Mouse (Mus musculus): ENCODE data around the gene Olfr733. TPM values are rescaled to one million over a fixed set of nuclear protein-coding genes. Genes with fewer than 3 reads are reported as not detected.

The Olfr733 gene
- not detected in 2 replicates for polyA plus RNA-seq (2012; rRNA removed)
- not detected in 2 replicates for polyA plus RNA-seq (2014; fragmentation: Nextera tagmentation; extraction: Ambion mirVana)

GRCm38 (mm10) chr14:50301422-50301821, at the start of gene Olfr733:
TSS of gene Olfr733 (minus strand) at chr14:50301522.
- H3K27me3 ChIP-seq (ENCODE audit: control insufficient read depth, insufficient read depth, low read length) = no peaks in the 10 kb centered on the region
- no peaks in the 10 kb centered on the region for H3K4me1 ChIP-seq (replicated peaks; ENCODE audit: control insufficient read depth in 2 of 2, insufficient read depth in 2 of 2, low read length in 1 of 2)
- TF ChIP-seq EP300 (IDR thresholded peaks at IDR 0.05; ENCODE audit: low read depth) (no peak), CTCF (IDR thresholded peaks at IDR 0.05; ENCODE audit: low read depth) (no peak)
- ATAC-seq (ENCODE audit: insufficient read depth) (no peak), DNase-seq (ENCODE audit: low read depth in 3 of 3, low spot score in 3 of 3) (no peak)
- no peaks in the 10 kb centered on the region for H3K36me3 ChIP-seq (replicated peaks; ENCODE audit: control insufficient read depth, insufficient read depth, low read depth)
- no peak within 1 kb of the TSS for H3K27ac ChIP-seq
- H3K4me2 ChIP-seq (ENCODE audit: low read depth) = no peak within 1 kb of the TSS
- no peak within 1 kb of the TSS for H3K4me3 ChIP-seq (ENCODE audit: insufficient read depth in 1 of 2, low read depth in 2 of 2, low read length in 2 of 2)
- no peak within 1 kb of the TSS for H3K9ac ChIP-seq (replicated peaks)
- H3K9me3 ChIP-seq (ENCODE audit: control insufficient read depth, low read length) = no peaks in the 10 kb centered on the region

GRCm38 (mm10) chr14:50348796-50349195, 47.5 kb upstream of the Olfr733 start, which contains the start of gene Olfr735:
TSS of gene Olfr735 (minus strand) at chr14:50348872.
- DNase-seq (ENCODE audit: low read depth in 3 of 3, low spot score in 3 of 3) (no peak), ATAC-seq (ENCODE audit: insufficient read depth) (no peak)
- Histone ChIP-seq H3K4me1 (replicated peaks; ENCODE audit: control insufficient read depth in 2 of 2, insufficient read depth in 2 of 2, low read length in 1 of 2) (no peaks in the 10 kb centered on the region), H3K27me3 (ENCODE audit: control insufficient read depth, insufficient read depth, low read length) (no peaks in the 10 kb centered on the region), H3K36me3 (replicated peaks; ENCODE audit: control insufficient read depth, insufficient read depth, low read depth) (no peaks in the 10 kb centered on the region), H3K9me3 (ENCODE audit: control insufficient read depth, low read length) (no peaks in the 10 kb centered on the region), H3K4me2 (ENCODE audit: low read depth) (no peak within 1 kb of the TSS), H3K27ac (no peak within 1 kb of the TSS), H3K4me3 (ENCODE audit: insufficient read depth in 1 of 2, low read depth in 2 of 2, low read length in 2 of 2) (no peak within 1 kb of the TSS), H3K9ac (replicated peaks) (no peak within 1 kb of the TSS)
- WGBS (ENCODE audit: insufficient replicate concordance) = 56% methylated on average over 2 of the region's 2 CpGs
- TF ChIP-seq EP300 (IDR thresholded peaks at IDR 0.05; ENCODE audit: low read depth) (no peak), CTCF (IDR thresholded peaks at IDR 0.05; ENCODE audit: low read depth) (no peak)

GRCm38 (mm10) chr14:50326661-50327060, 25.3 kb upstream of the Olfr733 start, which contains the start of gene Olfr734:
TSS of gene Olfr734 (minus strand) at chr14:50326761.
- no peaks in the 10 kb centered on the region for H3K9me3 ChIP-seq (ENCODE audit: control insufficient read depth, low read length)
- no peak for ATAC-seq (ENCODE audit: insufficient read depth)
- no peak for DNase-seq (ENCODE audit: low read depth in 3 of 3, low spot score in 3 of 3)
- no peaks in the 10 kb centered on the region for H3K4me1 ChIP-seq (replicated peaks; ENCODE audit: control insufficient read depth in 2 of 2, insufficient read depth in 2 of 2, low read length in 1 of 2)
- no peaks in the 10 kb centered on the region for H3K36me3 ChIP-seq (replicated peaks; ENCODE audit: control insufficient read depth, insufficient read depth, low read depth)
- no peaks in the 10 kb centered on the region for H3K27me3 ChIP-seq (ENCODE audit: control insufficient read depth, insufficient read depth, low read length)
- WGBS (ENCODE audit: insufficient replicate concordance) = 19% methylated on average over 1 of the region's 1 CpGs
- TF ChIP-seq CTCF (IDR thresholded peaks at IDR 0.05; ENCODE audit: low read depth) = no peak
- TF ChIP-seq EP300 (IDR thresholded peaks at IDR 0.05; ENCODE audit: low read depth) = no peak
- H3K27ac ChIP-seq = no peak within 1 kb of the TSS
- no peak within 1 kb of the TSS for H3K4me3 ChIP-seq (ENCODE audit: insufficient read depth in 1 of 2, low read depth in 2 of 2, low read length in 2 of 2)
- no peak within 1 kb of the TSS for H3K4me2 ChIP-seq (ENCODE audit: low read depth)
- H3K9ac ChIP-seq (replicated peaks) = no peak within 1 kb of the TSS

DNA sequence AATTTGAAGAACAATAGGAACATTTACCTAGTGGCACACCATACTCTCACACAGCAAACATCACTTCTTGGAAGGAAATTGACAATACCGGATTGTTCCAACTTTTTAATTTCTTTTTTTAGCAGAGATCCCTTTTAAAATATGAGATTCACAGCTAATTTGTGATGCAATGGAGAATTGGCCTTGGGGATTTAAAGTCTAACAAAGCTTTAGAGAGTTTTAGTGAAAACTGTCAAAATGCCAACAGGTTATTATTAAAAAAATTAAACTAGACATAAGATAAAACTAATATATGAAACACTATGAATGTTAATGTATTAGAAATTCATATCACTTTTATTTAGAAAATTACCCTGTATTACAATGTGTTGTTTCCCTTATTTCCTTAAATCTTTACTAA, 17.2 kb downstream of the Olfr733 start, which contains the start of gene Olfr732:
Gene Olfr732 (minus strand): TSS at position 101 of the 400 bp plus-strand sequence.
- Histone ChIP-seq H3K4me1 (replicated peaks; ENCODE audit: control insufficient read depth in 2 of 2, insufficient read depth in 2 of 2, low read length in 1 of 2) (no peaks in the 10 kb centered on the region), H3K4me3 (ENCODE audit: insufficient read depth in 1 of 2, low read depth in 2 of 2, low read length in 2 of 2) (no peak within 1 kb of the TSS), H3K36me3 (replicated peaks; ENCODE audit: control insufficient read depth, insufficient read depth, low read depth) (no peaks in the 10 kb centered on the region), H3K27me3 (ENCODE audit: control insufficient read depth, insufficient read depth, low read length) (no peaks in the 10 kb centered on the region), H3K4me2 (ENCODE audit: low read depth) (no peak within 1 kb of the TSS), H3K9ac (replicated peaks) (no peak within 1 kb of the TSS), H3K9me3 (ENCODE audit: control insufficient read depth, low read length) (no peaks in the 10 kb centered on the region), H3K27ac (no peak within 1 kb of the TSS)
- ATAC-seq (ENCODE audit: insufficient read depth) = no peak
- DNase-seq (ENCODE audit: low read depth in 3 of 3, low spot score in 3 of 3) = no peak
- TF ChIP-seq CTCF (IDR thresholded peaks at IDR 0.05; ENCODE audit: low read depth) (no peak), EP300 (IDR thresholded peaks at IDR 0.05; ENCODE audit: low read depth) (no peak)
- WGBS (ENCODE audit: insufficient replicate concordance) = 78% methylated on average over 1 of the region's 1 CpGs

Other genes starting within 250 kb of the Olfr733 start
- gene Olfr726, start 210.6 kb downstream of the Olfr733 start, polyA plus RNA-seq (2012; rRNA removed) = not detected in 2 replicates
- gene Olfr726, start 210.6 kb downstream of the Olfr733 start, polyA plus RNA-seq (2014; fragmentation: Nextera tagmentation; extraction: Ambion mirVana) = not detected in 2 replicates
- not detected in 2 replicates for gene Olfr727, start 178.3 kb downstream of the Olfr733 start, polyA plus RNA-seq (2012; rRNA removed)
- not detected in 2 replicates for gene Olfr727, start 178.3 kb downstream of the Olfr733 start, polyA plus RNA-seq (2014; fragmentation: Nextera tagmentation; extraction: Ambion mirVana)
- gene Olfr728, start 158.8 kb downstream of the Olfr733 start, polyA plus RNA-seq (2012; rRNA removed) = not detected in 2 replicates
- not detected in 2 replicates for gene Olfr728, start 158.8 kb downstream of the Olfr733 start, polyA plus RNA-seq (2014; fragmentation: Nextera tagmentation; extraction: Ambion mirVana)
- not detected in 2 replicates for gene Olfr729, start 148.6 kb downstream of the Olfr733 start, polyA plus RNA-seq (2012; rRNA removed)
- gene Olfr729, start 148.6 kb downstream of the Olfr733 start, polyA plus RNA-seq (2014; fragmentation: Nextera tagmentation; extraction: Ambion mirVana) = not detected in 2 replicates
- gene Olfr730, start 113.3 kb downstream of the Olfr733 start, polyA plus RNA-seq (2012; rRNA removed) = not detected in 2 replicates
- gene Olfr730, start 113.3 kb downstream of the Olfr733 start, polyA plus RNA-seq (2014; fragmentation: Nextera tagmentation; extraction: Ambion mirVana) = not detected in 2 replicates
- not detected in 2 replicates for gene Olfr731, start 59.7 kb downstream of the Olfr733 start, polyA plus RNA-seq (2012; rRNA removed)
- not detected in 2 replicates for gene Olfr731, start 59.7 kb downstream of the Olfr733 start, polyA plus RNA-seq (2014; fragmentation: Nextera tagmentation; extraction: Ambion mirVana)
- not detected in 2 replicates for gene Olfr732, start 17.3 kb downstream of the Olfr733 start, polyA plus RNA-seq (2012; rRNA removed)
- gene Olfr732, start 17.3 kb downstream of the Olfr733 start, polyA plus RNA-seq (2014; fragmentation: Nextera tagmentation; extraction: Ambion mirVana) = not detected in 2 replicates
- gene Olfr734, start 25.2 kb upstream of the Olfr733 start, polyA plus RNA-seq (2012; rRNA removed) = not detected in 2 replicates
- not detected in 2 replicates for gene Olfr734, start 25.2 kb upstream of the Olfr733 start, polyA plus RNA-seq (2014; fragmentation: Nextera tagmentation; extraction: Ambion mirVana)
- gene Olfr735, start 47.4 kb upstream of the Olfr733 start, polyA plus RNA-seq (2012; rRNA removed) = not detected in 2 replicates
- gene Olfr735, start 47.4 kb upstream of the Olfr733 start, polyA plus RNA-seq (2014; fragmentation: Nextera tagmentation; extraction: Ambion mirVana) = not detected in 2 replicates
- 0.04 TPM in 2 replicates for gene Tlr11, start 56.4 kb upstream of the Olfr733 start, polyA plus RNA-seq (2012; rRNA removed)
- 0.05 TPM in 1 of 2 replicates, not detected in the other for gene Tlr11, start 56.4 kb upstream of the Olfr733 start, polyA plus RNA-seq (2014; fragmentation: Nextera tagmentation; extraction: Ambion mirVana)
- not detected in 2 replicates for gene Olfr736, start 79.6 kb upstream of the Olfr733 start, polyA plus RNA-seq (2012; rRNA removed)
- gene Olfr736, start 79.6 kb upstream of the Olfr733 start, polyA plus RNA-seq (2014; fragmentation: Nextera tagmentation; extraction: Ambion mirVana) = not detected in 2 replicates
- gene Olfr738, start 106.0 kb upstream of the Olfr733 start, polyA plus RNA-seq (2012; rRNA removed) = not detected in 2 replicates
- not detected in 2 replicates for gene Olfr738, start 106.0 kb upstream of the Olfr733 start, polyA plus RNA-seq (2014; fragmentation: Nextera tagmentation; extraction: Ambion mirVana)
- not detected in 2 replicates for gene Olfr739, start 117.1 kb upstream of the Olfr733 start, polyA plus RNA-seq (2012; rRNA removed)
- not detected in 2 replicates for gene Olfr739, start 117.1 kb upstream of the Olfr733 start, polyA plus RNA-seq (2014; fragmentation: Nextera tagmentation; extraction: Ambion mirVana)
- not detected in 2 replicates for gene Olfr740, start 144.0 kb upstream of the Olfr733 start, polyA plus RNA-seq (2012; rRNA removed)
- not detected in 2 replicates for gene Olfr740, start 144.0 kb upstream of the Olfr733 start, polyA plus RNA-seq (2014; fragmentation: Nextera tagmentation; extraction: Ambion mirVana)
- not detected in 2 replicates for gene Olfr741, start 171.2 kb upstream of the Olfr733 start, polyA plus RNA-seq (2012; rRNA removed)
- not detected in 2 replicates for gene Olfr741, start 171.2 kb upstream of the Olfr733 start, polyA plus RNA-seq (2014; fragmentation: Nextera tagmentation; extraction: Ambion mirVana)
- gene Olfr742, start 202.1 kb upstream of the Olfr733 start, polyA plus RNA-seq (2012; rRNA removed) = not detected in 2 replicates
- not detected in 2 replicates for gene Olfr742, start 202.1 kb upstream of the Olfr733 start, polyA plus RNA-seq (2014; fragmentation: Nextera tagmentation; extraction: Ambion mirVana)
- gene Olfr743, start 220.3 kb upstream of the Olfr733 start, polyA plus RNA-seq (2012; rRNA removed) = not detected in 2 replicates
- gene Olfr743, start 220.3 kb upstream of the Olfr733 start, polyA plus RNA-seq (2014; fragmentation: Nextera tagmentation; extraction: Ambion mirVana) = not detected in 2 replicates

Data from liver, embryonic 14.5 days (tissue).